Mouse (Mus musculus) olfactory bulb, adult 2 months (tissue): ENCODE data around the gene Cfd. TPM values are rescaled to one million over a fixed set of nuclear protein-coding genes. Genes with fewer than 3 reads are reported as not detected.

Source experiments
- H3K27ac ChIP-seq: fragments of 200-500 bp; 2 replicates; pipeline ENCODE4 v1.5.1; 2012; ENCODE audit warnings: low read depth, low read length; ENCODE audit not compliant: insufficient read depth
- H3K4me1 ChIP-seq: fragments of 200-500 bp; 2 replicates; pipeline ENCODE4 v1.6.1; 2012; ENCODE audit warnings: low read length; ENCODE audit not compliant: control insufficient read depth, insufficient read depth
- H3K4me3 ChIP-seq: fragments of 200-500 bp; 2 replicates; pipeline ENCODE4 v1.5.1; 2012; ENCODE audit warnings: mild to moderate bottlenecking, low read depth, low read length, moderate library complexity; ENCODE audit not compliant: insufficient read depth
- CTCF ChIP-seq: fragments of 200-500 bp; IDR thresholded peaks from 2 replicates; pipeline ENCODE4 v1.5.1; 2012; ENCODE audit warnings: low read depth, mild to moderate bottlenecking, low read length, moderate library complexity; ENCODE audit not compliant: insufficient read depth
- POLR2A ChIP-seq: fragments of 200-500 bp; IDR thresholded peaks from 2 replicates; pipeline ENCODE4 v1.6.1; 2012; ENCODE audit warnings: mild to moderate bottlenecking, low read depth, low read length, moderate library complexity; ENCODE audit not compliant: insufficient read depth
- WGBS: fragments of 180-500 bp; shearing (Covaris S2); methylation state at CpG from one replicate; pipeline ENCODE4 v1.1.7; 2018; 5-methylcytosine and 5-hydroxymethylcytosine counted together
- polyA plus RNA-seq: library from polyadenylated mRNA; stranded (reverse); fragments of >200 nt; gene quantifications from 2 replicates; pipeline ENCODE4 v1.2.4, GENCODE M21; 2012; ENCODE audit warnings: low replicate concordance; ENCODE audit not compliant: missing spikeins, insufficient read depth, insufficient read length

Cfd gene
- polyA plus RNA-seq, 1 experiment = not detected

DNA sequence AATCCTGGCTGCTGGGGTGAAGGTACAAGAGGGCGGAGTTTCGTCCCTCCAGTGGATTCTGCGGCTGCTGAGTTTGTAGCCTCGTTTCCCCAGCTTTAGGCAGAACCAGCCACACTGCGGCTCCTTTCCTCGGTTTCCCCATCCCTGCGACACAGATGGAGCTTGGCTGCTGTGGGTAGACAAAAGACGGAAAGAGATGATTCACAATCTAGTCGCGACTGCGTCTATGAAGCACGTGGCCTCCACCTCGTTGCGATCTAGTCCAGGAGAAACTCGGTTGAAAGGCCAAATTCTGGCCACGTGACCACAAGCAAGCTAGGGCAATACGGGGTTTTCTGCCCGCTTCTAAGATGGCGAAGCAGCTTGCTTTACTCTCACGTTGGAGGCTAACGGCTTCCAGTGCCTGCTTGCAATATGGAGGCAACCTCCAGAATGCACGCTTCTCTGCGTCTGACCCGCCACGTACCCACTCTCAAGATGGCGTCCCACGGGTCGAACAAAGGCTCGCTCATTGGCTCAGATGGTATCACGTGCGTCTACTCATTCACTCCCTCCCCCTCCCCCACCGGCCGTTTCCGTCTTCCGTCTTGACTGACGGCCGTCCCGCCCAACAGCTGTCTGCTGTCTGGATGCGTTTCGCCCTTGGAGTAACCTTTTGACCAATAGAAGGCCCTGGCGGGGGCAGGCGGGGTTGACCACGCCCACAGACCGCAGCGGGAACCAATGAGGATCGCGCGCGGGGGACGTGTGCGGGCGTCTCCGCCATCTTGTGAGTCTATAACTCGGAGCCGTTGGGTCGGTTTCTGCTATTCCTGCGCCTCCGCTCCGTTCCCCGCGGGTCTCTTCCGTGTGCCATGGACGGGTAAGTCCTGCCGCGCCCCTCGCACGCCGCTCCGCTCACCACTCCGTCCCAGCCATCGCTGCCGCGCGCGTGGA is 36.5 kb upstream of the Cfd start, which contains the start of gene Ptbp1:
Gene Ptbp1, plus strand, starts transcription at position 568 of the 936 bp plus-strand sequence.
- H3K4me1 ChIP-seq = peaks cover 56% of the 10 kb centered on the region
- H3K27ac ChIP-seq = peak within 1 kb of the TSS; percentile 96
- peak within 1 kb of the TSS; percentile 83 for H3K4me3 ChIP-seq
- under 1% methylated on average over 74 of the region's 75 CpGs for WGBS
- TF ChIP-seq CTCF = no peak
- TF ChIP-seq POLR2A = peak; percentile 82

- under 1% methylated on average over 83 of the region's 83 CpGs for WGBS
- TF ChIP-seq POLR2A (no peak; the same call in 1 of the 2 replicates), CTCF (no peak)
- Histone ChIP-seq H3K27ac (peak overlapping the region; percentile 96), H3K4me1 (peaks cover 62% of the 10 kb centered on the region), H3K4me3 (peak overlapping the region; percentile 83)
These were observed 35.7 kb upstream of the Cfd start for GRCm38 (mm10) chr10:79854801-79855541.

DNA sequence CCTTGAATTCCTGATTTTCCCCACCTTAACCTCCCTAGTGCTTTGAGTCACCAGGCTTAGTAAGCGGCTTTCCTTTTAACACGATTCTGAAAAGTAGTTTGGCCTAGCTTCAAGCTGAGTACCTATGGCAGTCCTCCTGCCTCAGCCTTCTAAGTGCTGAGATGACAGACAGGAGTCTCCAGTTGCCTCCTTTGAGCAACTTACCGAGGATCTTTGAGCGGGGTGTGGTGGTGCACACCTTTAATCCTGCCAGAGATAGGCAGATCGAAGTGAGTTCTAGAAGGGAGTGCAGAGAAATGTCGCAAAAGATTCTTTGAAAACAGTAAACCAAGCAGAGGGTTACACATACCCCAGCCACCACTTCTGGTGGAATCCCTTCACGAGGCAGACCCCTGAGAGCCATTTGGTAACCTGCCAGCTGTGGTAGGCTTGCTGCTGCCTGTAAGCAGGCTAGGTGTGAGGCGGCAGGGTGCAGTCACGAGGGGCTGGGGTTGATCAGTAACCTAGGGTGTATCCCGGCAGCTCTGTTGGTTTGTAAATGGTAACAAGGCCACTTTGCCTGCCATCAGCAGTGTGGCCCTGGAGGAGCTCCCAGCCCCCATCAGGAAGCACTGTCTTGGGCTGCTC is 35.0 kb upstream of the Cfd start:
- WGBS = 1% methylated on average over 10 of the region's 10 CpGs
- peaks cover 68% of the 10 kb centered on the region for H3K4me1 ChIP-seq
- H3K4me3 ChIP-seq = peak overlapping the region; percentile 83
- no peak overlapping the region for H3K27ac ChIP-seq
- TF ChIP-seq POLR2A (no peak), CTCF (no peak)

GRCm38 (mm10) chr10:79856280-79856679 is 34.4 kb upstream of the Cfd start:
- TF ChIP-seq CTCF (no peak), POLR2A (no peak)
- 11% methylated on average over 6 of the region's 6 CpGs for whole genome bisulfite sequencing
- Histone ChIP-seq H3K4me3 (peak overlapping the region; percentile 36), H3K4me1 (peaks cover 74% of the 10 kb centered on the region), H3K27ac (no peak overlapping the region)

GRCm38 (mm10) chr10:79856704-79857451 is 33.8 kb upstream of the Cfd start:
- 14% methylated on average over 7 of the region's 7 CpGs for WGBS
- peaks cover 72% of the 10 kb centered on the region for H3K4me1 ChIP-seq
- H3K27ac ChIP-seq = no peak overlapping the region
- peak overlapping the region; percentile 36 for H3K4me3 ChIP-seq
- no peak for TF ChIP-seq POLR2A

- H3K27ac ChIP-seq = no peak overlapping the region
- peaks cover 71% of the 10 kb centered on the region for H3K4me1 ChIP-seq
- 5% methylated on average over 4 of the region's 4 CpGs for WGBS
- no peak for TF ChIP-seq CTCF
- TF ChIP-seq POLR2A = no peak
- H3K4me3 ChIP-seq = no peak overlapping the region
These were observed 33.2 kb upstream of the Cfd start for GRCm38 (mm10) chr10:79857452-79857811.

DNA sequence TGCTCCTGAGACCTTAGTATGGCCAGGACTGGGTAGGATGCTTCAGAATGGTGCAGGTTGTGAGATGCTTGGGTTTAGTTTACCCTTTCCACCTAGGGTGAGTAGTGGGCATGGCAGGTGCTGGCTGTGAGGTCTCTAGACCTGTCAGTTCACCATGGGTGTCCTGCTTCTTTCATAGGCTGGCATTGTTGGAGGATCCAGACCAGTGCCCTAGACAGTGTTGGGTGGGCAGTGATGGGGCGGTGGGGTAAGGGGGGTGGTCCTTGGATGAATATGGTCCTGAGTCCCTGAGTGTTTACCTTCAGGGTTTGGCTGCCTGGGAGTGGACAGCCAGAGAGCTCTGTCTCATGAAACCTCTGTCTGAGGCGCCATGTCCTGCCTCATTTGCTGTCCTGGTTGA is 32.8 kb upstream of the Cfd start:
- no peak for TF ChIP-seq POLR2A
- H3K4me3 ChIP-seq = no peak overlapping the region; the same call in 1 of the 2 replicates
- WGBS = 47% methylated on average over 2 of the region's 2 CpGs
- peaks cover 67% of the 10 kb centered on the region for H3K4me1 ChIP-seq
- peak overlapping the region; percentile 31; the same call in 1 of the 2 replicates for H3K27ac ChIP-seq

GRCm38 (mm10) chr10:79858416-79859074 is 32.1 kb upstream of the Cfd start:
- Histone ChIP-seq H3K27ac (peak overlapping the region; percentile 31; the same call in 1 of the 2 replicates), H3K4me1 (peaks cover 61% of the 10 kb centered on the region), H3K4me3 (0 out of 2 replicates have a peak overlapping the region, but pooled peaks have one; percentile 5)
- TF ChIP-seq POLR2A (no peak), CTCF (no peak)
- WGBS = 22% methylated on average over 17 of the region's 17 CpGs
